Mouse (Mus musculus): ENCODE measurements around the gene Eapp. TPM values are rescaled to one million over a fixed set of nuclear protein-coding genes. Genes with fewer than 3 reads are reported as not detected.

The Eapp gene
- 8.8 and 8.9 TPM in 2 replicates for polyA plus RNA-seq (2012; rRNA removed; ENCODE audit: low replicate concordance)

GRCm38 (mm10) chr12:54695511-54696241, at the start of gene Eapp:
Gene Eapp, minus strand, starts transcription at chr12:54695897.

GRCm38 (mm10) chr12:54656396-54657171, 39.1 kb downstream of the Eapp start, which contains the start of gene Sptssa:
Gene Sptssa, minus strand, starts transcription at chr12:54656573.

Other genes starting within 250 kb of the Eapp start
- gene Sptssa, start 39.3 kb downstream of the Eapp start, polyA plus RNA-seq (2012; rRNA removed; ENCODE audit: low replicate concordance), result 68.7 and 95.1 TPM in 2 replicates
- 20.3 and 29.2 TPM in 2 replicates for gene Snx6, start 99.8 kb upstream of the Eapp start, polyA plus RNA-seq (2012; rRNA removed; ENCODE audit: low replicate concordance)
- 32.9 and 44.9 TPM in 2 replicates for gene Cfl2, start 167.0 kb upstream of the Eapp start, polyA plus RNA-seq (2012; rRNA removed; ENCODE audit: low replicate concordance)